Mouse (Mus musculus): ENCODE results near the gene Copz1.

DNA sequence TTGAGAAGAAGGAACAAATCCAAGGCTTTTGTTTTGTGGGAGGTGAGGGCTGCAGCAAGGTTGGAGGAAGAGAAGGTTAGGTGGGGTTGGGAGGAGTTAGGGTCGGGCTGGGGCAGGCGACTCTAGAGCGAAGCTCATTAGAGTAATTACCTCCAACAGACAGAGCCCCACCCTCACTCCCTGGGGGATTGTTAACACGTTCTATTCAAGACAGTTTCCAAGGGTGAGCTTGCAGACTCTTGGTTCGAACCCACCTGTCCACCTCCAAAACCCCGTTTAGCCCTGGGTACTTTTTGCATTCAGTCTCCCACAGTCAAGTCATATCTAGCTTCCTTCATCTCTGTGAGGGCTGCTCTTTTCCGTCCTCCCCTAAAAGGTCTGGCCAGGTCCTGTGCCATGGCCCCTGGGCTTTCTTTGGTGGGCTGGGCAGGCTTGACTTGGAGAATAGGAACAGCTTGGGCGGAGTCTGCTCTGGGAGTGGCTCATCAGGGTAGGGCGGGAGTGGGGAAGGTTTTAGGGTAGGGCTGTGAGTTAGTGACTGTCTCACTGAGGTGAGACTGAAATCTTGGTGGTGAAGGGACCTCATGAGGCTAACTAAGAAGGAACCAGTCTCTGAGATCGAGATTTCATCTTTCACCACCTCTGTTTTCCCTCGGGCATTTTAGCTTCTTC, 64.6 kb downstream of the Copz1 start:
- TF ChIP-seq CTCF (IDR thresholded peaks at IDR 0.05; ENCODE audit: low read depth) (no peak), EP300 (IDR thresholded peaks at IDR 0.05; ENCODE audit: low read depth) (no peak)

All from heart, postnatal 0 days (tissue).